Mouse (Mus musculus): ENCODE data around the gene Tgfbi. TPM values are rescaled to one million over a fixed set of nuclear protein-coding genes. Genes with fewer than 3 reads are reported as not detected.
A peak's percentile ranks its signal among the peaks of the same experiment; 100 is the strongest.

Tgfbi gene
- polyA plus RNA-seq (2015; fragmentation: Nextera tagmentation; extraction: Ambion mirVana) = 15.3 and 25.2 TPM in 2 replicates

DNA sequence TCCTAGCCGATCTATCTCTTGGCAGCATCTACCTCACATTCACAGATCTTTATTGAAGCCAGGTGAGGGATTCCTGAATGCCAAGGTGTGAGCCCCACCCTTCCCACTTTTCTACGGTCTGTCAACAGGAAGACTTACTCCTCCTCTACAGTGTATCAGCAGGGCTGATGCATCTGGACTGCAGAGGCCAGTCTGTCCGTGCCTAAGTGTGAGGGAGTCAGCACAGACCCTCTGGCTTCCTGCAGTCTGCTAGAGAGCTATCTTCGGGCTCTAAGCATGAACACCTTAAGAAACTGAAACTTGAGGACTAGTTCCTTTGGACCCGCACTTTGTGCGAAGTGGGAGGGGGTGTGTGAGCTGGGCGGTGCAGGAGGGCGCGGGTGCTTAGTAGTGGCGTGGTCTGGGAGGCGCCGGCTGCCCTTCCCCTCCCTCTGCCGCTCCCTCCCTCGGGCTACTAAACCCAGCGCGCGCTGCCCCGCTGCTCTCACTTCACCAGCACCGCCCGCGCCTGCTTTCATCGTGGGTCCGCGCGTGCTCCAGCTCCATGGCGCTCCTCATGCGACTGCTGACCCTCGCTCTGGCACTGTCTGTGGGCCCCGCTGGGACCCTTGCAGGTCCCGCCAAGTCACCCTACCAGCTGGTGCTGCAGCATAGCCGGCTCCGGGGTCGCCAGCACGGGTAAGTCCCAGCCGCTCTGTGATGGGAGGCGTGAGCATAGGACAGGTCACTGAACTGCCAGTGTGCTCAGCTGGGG lies at the start of gene Tgfbi:
TSS of gene Tgfbi (plus strand) at position 421 of the 754 bp plus-strand sequence.
- Histone ChIP-seq H3K36me3 (no peaks in the 10 kb centered on the region), H3K9me3 (no peaks in the 10 kb centered on the region), H3K4me1 (replicated peaks) (peaks cover 43% of the 10 kb centered on the region), H3K27ac (replicated peaks) (no peak within 1 kb of the TSS), H3K9ac (peak within 1 kb of the TSS; percentile 75), H3K4me3 (peak within 1 kb of the TSS; percentile 46), H3K27me3 (peaks cover 41% of the 10 kb centered on the region), H3K4me2 (peak within 1 kb of the TSS; percentile 95)
- peak; percentile 51 for ATAC-seq (ENCODE audit: low read depth)
- WGBS = 3% methylated on average over 36 of the region's 36 CpGs

DNA sequence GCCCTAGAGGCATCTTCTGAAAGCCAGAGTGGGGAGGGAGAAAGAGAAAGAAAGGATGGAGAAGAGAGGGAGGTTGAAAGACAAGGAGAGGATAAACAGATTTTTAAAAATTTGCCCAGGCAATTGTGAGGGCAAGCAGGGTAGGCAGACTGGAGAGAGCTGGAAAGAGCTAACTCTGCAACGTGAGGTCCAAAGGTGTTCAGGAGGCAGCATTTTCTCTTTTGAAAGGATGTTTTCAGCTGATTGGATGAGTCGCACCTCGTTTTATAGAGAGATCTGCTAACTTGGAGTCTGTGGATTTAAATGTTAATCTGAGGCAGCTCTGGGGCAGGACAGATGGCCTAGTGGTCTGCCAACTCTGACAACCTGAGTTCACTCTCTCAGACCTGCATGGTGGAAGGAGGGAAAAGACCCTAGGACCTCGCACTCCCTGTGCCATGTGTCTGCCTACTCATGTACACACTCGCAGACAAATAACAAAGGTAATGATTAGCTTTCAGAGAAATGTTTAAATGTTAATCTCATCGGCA lies 49.4 kb upstream of the Tgfbi start:
- no peaks in the 10 kb centered on the region for H3K9me3 ChIP-seq
- no peak for ATAC-seq (ENCODE audit: low read depth)
- no peaks in the 10 kb centered on the region for H3K27me3 ChIP-seq
- no peak overlapping the region for H3K4me2 ChIP-seq
- no peak overlapping the region for H3K4me3 ChIP-seq
- no peak overlapping the region for H3K27ac ChIP-seq (replicated peaks)
- no peaks in the 10 kb centered on the region for H3K36me3 ChIP-seq
- no peaks in the 10 kb centered on the region for H3K4me1 ChIP-seq (replicated peaks)
- H3K9ac ChIP-seq = no peak overlapping the region
- 81% methylated on average over 6 of the region's 6 CpGs for WGBS

DNA sequence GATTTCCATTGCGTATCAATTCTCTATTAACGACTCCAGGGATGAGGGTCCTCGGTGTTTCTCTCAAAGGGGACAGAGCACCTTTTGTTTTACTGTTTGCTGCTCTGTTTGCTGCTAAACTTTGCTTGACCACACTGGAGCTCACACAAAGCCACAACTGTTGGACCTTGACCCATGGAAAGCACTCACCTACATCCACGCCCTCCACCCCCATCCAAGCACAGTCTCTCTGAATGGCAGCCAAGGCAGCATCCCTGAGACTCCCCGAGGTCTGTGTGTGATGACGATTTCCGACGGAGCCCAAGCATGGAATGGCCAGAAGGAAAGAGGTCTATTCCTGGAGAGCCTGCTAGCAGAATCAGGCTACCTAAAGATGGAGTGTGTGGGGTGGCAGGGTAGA lies 48.2 kb upstream of the Tgfbi start:
- no peak overlapping the region for H3K9ac ChIP-seq
- H3K4me3 ChIP-seq = no peak overlapping the region
- H3K27me3 ChIP-seq = no peaks in the 10 kb centered on the region
- no peaks in the 10 kb centered on the region for H3K9me3 ChIP-seq
- H3K27ac ChIP-seq (replicated peaks) = no peak overlapping the region
- H3K4me2 ChIP-seq = no peak overlapping the region
- H3K36me3 ChIP-seq = no peaks in the 10 kb centered on the region
- ATAC-seq (ENCODE audit: low read depth) = no peak
- H3K4me1 ChIP-seq (replicated peaks) = peaks cover under 1% of the 10 kb centered on the region; the same call in 1 of the 2 replicates
- WGBS = 80% methylated on average over 8 of the region's 8 CpGs

DNA sequence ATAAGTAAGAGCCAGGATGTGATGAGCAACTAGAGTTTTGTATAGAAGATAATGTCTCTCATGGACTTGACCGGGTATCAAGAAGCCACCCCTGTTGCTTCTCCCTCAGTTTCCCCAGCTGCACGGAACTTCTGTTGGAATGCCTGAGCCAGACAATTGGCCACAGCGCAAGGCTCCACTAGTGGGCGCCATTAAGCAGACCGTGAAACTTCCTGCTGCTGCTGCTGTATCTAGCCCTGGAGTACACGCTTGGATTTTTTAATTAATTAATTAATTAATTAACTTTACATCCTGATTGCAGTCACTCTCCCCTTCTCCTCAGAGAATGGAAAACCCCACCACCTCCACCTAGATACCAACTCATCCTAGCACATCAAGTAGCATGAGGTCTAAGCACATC lies 46.2 kb upstream of the Tgfbi start:
- H3K9ac ChIP-seq = no peak overlapping the region
- no peaks in the 10 kb centered on the region for H3K9me3 ChIP-seq
- no peaks in the 10 kb centered on the region for H3K27me3 ChIP-seq
- no peak overlapping the region for H3K4me2 ChIP-seq
- no peak overlapping the region for H3K27ac ChIP-seq (replicated peaks)
- no peak overlapping the region for H3K4me3 ChIP-seq
- no peak for ATAC-seq (ENCODE audit: low read depth)
- H3K36me3 ChIP-seq = no peaks in the 10 kb centered on the region
- H3K4me1 ChIP-seq (replicated peaks) = peaks cover 6% of the 10 kb centered on the region
- 35% methylated on average over 6 of the region's 6 CpGs for WGBS

DNA sequence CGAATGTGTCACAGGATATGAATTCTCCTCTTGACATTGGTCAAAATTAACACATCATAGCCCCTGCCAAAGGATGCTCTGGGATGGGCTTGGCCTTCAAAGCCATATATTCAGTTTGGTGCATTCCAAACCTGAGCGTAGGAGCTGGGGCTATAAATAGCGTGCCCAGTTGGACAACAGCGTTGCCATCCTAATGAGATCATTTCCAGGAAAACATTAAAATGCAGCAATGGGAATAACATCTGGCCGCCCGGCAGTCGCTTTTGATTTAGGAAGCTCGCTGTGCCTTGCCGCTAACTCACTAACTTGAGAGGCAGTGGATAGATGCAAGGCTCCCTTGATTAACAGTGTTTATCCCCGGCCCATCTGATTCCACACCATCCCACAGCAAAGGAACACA lies 43.0 kb upstream of the Tgfbi start:
- H3K27ac ChIP-seq (replicated peaks) = peak overlapping the region; percentile 29; the same call in 1 of the 2 replicates
- WGBS = 34% methylated on average over 10 of the region's 10 CpGs
- no peak overlapping the region for H3K9ac ChIP-seq
- H3K9me3 ChIP-seq = no peaks in the 10 kb centered on the region
- H3K36me3 ChIP-seq = no peaks in the 10 kb centered on the region
- peaks cover 6% of the 10 kb centered on the region for H3K4me1 ChIP-seq (replicated peaks)
- H3K4me3 ChIP-seq = no peak overlapping the region
- no peak for ATAC-seq (ENCODE audit: low read depth)
- no peaks in the 10 kb centered on the region for H3K27me3 ChIP-seq
- H3K4me2 ChIP-seq = no peak overlapping the region

DNA sequence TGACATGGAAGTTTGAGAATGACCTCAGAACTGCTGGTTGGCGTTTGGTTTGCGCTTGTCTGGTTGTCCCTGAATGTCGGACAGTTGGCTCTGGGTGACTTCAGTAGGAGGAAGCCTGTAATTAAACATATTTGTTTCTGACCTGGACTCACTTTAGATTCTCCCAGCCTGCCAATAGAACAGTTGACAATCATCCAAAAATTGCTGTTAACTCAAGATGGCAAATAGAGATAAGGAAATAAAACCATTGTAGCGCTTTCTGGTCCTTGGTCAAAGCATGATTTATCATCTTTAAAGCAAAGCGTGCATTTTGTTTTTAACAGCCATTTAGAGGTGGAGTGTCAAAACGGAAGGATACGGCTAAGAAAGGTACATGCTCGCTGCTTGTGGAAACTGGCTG lies 37.7 kb upstream of the Tgfbi start:
- no peak overlapping the region for H3K4me2 ChIP-seq
- no peaks in the 10 kb centered on the region for H3K27me3 ChIP-seq
- no peak overlapping the region for H3K27ac ChIP-seq (replicated peaks)
- no peaks in the 10 kb centered on the region for H3K36me3 ChIP-seq
- H3K4me3 ChIP-seq = no peak overlapping the region
- ATAC-seq (ENCODE audit: low read depth) = no peak
- H3K9me3 ChIP-seq = no peaks in the 10 kb centered on the region
- H3K9ac ChIP-seq = no peak overlapping the region
- 87% methylated on average over 8 of the region's 8 CpGs for WGBS
- peaks cover 11% of the 10 kb centered on the region for H3K4me1 ChIP-seq (replicated peaks)

DNA sequence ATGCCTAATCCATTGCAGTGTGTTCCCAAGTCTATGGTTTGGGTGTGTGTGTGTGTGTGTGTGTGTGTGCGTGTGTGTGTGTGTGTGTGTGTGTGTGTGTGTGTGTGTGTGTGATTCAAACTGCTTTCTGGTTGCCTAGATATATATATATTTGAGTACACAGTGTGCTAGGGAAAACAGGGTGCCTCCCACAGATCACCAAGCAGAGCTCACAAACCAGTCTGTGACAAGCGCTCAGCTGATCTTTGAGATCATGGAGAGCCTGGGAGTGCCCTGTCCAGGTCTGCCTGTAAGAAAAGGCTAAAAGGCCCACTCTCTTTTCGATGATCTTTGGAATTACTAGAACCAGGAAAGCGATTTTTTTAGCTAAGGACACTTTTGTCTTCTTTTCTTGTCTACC lies 34.2 kb upstream of the Tgfbi start:
- no peaks in the 10 kb centered on the region for H3K36me3 ChIP-seq
- WGBS = 82% methylated on average over 4 of the region's 4 CpGs
- H3K4me3 ChIP-seq = no peak overlapping the region
- ATAC-seq (ENCODE audit: low read depth) = no peak
- H3K27me3 ChIP-seq = no peaks in the 10 kb centered on the region
- no peak overlapping the region for H3K27ac ChIP-seq (replicated peaks)
- 0 out of 2 replicates have a peak, but pooled peaks cover 11% of the 10 kb centered on the region for H3K4me1 ChIP-seq (replicated peaks)
- H3K4me2 ChIP-seq = no peak overlapping the region
- no peak overlapping the region for H3K9ac ChIP-seq
- H3K9me3 ChIP-seq = no peaks in the 10 kb centered on the region

DNA sequence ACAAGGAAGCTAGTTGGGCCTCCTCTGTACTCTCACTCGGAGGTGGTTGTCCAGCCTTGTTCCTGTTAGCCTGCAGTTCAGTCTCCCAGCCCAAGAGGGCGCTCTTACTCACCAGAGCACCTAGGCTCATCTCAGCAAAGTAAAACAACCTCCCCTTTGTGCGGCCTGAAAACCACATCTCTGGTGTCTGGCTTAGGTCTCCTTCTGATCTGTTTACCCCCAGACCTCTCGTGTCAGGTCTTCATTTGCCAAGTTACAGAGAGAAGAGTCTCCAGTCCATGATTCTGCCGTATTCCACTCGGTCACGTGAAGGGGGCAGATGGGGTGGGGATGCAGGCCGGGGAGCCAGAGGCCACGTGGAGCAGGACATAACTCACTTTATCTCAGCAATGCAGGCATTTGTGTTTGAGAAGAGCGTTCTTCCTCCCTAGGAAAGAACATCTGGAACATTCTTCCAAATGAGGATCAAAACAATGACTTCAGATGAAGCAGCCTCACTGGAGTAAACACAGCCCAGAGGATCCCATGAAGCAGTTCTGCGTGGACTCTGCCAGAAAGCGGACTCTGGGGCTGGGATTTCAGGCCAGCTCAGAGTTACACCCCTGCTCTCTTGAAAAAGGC lies 33.5 kb upstream of the Tgfbi start:
- H3K36me3 ChIP-seq = no peaks in the 10 kb centered on the region
- ATAC-seq (ENCODE audit: low read depth) = no peak
- H3K9ac ChIP-seq = no peak overlapping the region
- no peaks in the 10 kb centered on the region for H3K27me3 ChIP-seq
- no peaks in the 10 kb centered on the region for H3K9me3 ChIP-seq
- no peak overlapping the region for H3K4me3 ChIP-seq
- peaks cover 17% of the 10 kb centered on the region; the same call in 1 of the 2 replicates for H3K4me1 ChIP-seq (replicated peaks)
- WGBS = 52% methylated on average over 12 of the region's 12 CpGs
- H3K4me2 ChIP-seq = no peak overlapping the region
- H3K27ac ChIP-seq (replicated peaks) = 0 out of 2 replicates have a peak overlapping the region, but pooled peaks have one; percentile 23

DNA sequence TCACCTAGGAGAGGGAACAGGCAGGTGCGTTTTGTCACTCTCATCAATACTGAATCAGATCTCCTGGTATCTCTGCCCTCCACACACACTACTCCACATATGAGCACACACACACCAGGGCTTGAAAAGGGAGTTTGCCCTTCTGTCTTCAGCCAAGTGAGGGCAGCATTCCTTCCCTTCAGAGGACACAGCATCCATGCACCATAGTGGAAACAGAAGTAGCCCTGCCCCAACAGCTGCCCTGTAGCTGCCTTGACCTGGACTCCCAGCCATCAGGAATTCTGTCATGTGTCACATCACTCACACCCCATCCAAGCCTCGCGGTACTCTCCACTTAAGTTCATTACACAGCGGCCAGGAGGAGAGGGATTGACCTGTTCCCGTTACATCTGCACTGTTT lies 31.2 kb upstream of the Tgfbi start:
- WGBS = 83% methylated on average over 5 of the region's 5 CpGs
- H3K9me3 ChIP-seq = no peaks in the 10 kb centered on the region

DNA sequence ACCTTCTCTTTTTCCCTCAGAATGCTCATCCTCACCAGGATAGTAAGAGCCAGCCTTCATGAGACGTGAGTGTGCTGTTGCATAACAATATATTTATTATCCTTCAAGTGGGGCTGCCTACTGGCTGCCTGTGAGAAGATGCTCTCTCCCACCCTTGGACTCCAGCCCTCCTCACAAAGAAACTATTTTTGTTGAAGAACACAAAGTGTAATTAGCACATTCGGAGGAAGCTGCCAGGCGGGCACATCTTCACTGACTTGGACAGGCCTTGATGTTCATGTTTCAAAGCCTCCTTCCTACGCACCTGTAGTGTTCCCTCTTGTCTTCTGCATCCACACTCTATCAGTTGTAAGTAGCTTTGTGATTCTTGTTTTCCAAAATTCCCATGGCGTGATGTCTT lies 28.9 kb upstream of the Tgfbi start:
- 68% methylated on average over 5 of the region's 5 CpGs for WGBS
- no peak for ATAC-seq (ENCODE audit: low read depth)

More for the DNA sequence above, 31.2 kb upstream of the Tgfbi start:
- no peaks in the 10 kb centered on the region for H3K36me3 ChIP-seq
- H3K4me1 ChIP-seq (replicated peaks) = peaks cover 38% of the 10 kb centered on the region
- no peak overlapping the region for H3K27ac ChIP-seq (replicated peaks)
- H3K4me3 ChIP-seq = no peak overlapping the region
- H3K27me3 ChIP-seq = no peaks in the 10 kb centered on the region
- H3K9ac ChIP-seq = no peak overlapping the region
- no peak for ATAC-seq (ENCODE audit: low read depth)
- no peak overlapping the region for H3K4me2 ChIP-seq

DNA sequence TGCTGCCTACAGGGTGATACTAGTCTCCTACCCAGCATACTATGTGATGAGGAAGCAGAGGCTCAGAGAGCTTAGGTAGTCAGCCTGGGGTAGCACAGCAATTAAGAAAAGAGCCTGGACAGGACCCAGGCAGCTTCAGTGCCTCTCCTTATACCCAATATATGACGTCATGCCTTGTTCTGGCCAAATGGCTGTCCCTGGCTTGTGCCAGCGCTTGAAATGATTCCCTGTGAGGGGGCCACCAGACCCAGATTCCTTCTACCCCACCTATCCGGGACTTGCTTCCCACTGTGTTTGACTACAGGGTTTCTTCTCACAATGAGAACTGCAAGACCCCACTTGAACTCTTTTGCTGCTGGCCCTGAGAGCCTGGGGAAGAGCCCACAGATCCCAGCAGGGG lies 27.8 kb upstream of the Tgfbi start:
- Histone ChIP-seq H3K4me2 (no peak overlapping the region), H3K4me3 (no peak overlapping the region), H3K27me3 (no peaks in the 10 kb centered on the region), H3K9me3 (no peaks in the 10 kb centered on the region), H3K36me3 (no peaks in the 10 kb centered on the region), H3K9ac (no peak overlapping the region), H3K4me1 (replicated peaks) (peaks cover 33% of the 10 kb centered on the region), H3K27ac (replicated peaks) (peak overlapping the region; percentile 90)
- ATAC-seq (ENCODE audit: low read depth) = peak; percentile 73
- 0% methylated on average over 3 of the region's 3 CpGs for WGBS

More for the DNA sequence above, 28.9 kb upstream of the Tgfbi start:
- Histone ChIP-seq H3K4me1 (replicated peaks) (peaks cover 42% of the 10 kb centered on the region), H3K4me3 (no peak overlapping the region), H3K27me3 (no peaks in the 10 kb centered on the region), H3K27ac (replicated peaks) (no peak overlapping the region), H3K36me3 (no peaks in the 10 kb centered on the region), H3K4me2 (no peak overlapping the region), H3K9me3 (no peaks in the 10 kb centered on the region), H3K9ac (no peak overlapping the region)

DNA sequence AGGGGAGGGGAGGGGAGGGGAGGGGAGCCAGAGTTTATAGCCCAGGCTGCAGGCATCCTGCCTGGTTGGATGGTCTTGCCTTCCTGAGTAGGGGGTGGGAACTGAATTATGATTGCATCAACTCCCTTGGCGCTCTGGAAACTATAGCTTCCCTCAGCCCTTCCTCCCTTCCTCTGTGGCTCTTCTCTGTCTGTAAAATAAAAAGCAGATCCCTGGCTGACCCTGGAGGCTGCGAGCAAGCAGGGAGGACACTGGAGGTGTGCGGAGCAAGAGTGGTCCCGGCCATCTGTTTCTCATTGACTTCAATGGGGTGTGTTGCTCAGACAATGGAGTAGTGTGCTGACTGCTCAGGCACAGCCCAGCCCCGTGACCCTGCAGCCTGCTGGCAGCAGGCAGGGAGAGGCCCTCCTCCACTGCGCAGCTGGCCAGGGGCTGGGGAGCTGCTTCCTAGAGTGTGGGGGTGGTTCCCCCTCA lies 27.3 kb upstream of the Tgfbi start:
- peak overlapping the region; percentile 43 for H3K4me2 ChIP-seq
- H3K4me1 ChIP-seq (replicated peaks) = peaks cover 31% of the 10 kb centered on the region
- no peaks in the 10 kb centered on the region for H3K9me3 ChIP-seq
- no peak overlapping the region for H3K4me3 ChIP-seq
- H3K9ac ChIP-seq = peak overlapping the region; percentile 57
- H3K36me3 ChIP-seq = no peaks in the 10 kb centered on the region
- peak; percentile 95 for ATAC-seq (ENCODE audit: low read depth)
- no peaks in the 10 kb centered on the region for H3K27me3 ChIP-seq
- peak overlapping the region; percentile 90 for H3K27ac ChIP-seq (replicated peaks)
- WGBS = 0% methylated on average over 6 of the region's 6 CpGs

Measured in neural tube, embryonic 13.5 days (tissue).